Mouse (Mus musculus) layer of hippocampus, adult 11-12 months (tissue): ENCODE data around the gene Tead1.

ENCODE experiments used
- DNase-seq: peaks from one replicate; pipeline ENCODE4 v3.0.0; 2022; ENCODE audit warnings: low spot score

Gene Tead1

GRCm38 (mm10) chr7:112679171-112679512 lies at the start of gene Tead1:
Gene Tead1, plus strand, starts transcription at chr7:112679318.
- DNase-seq: peak; percentile 89

- no peak for DNase-seq
Measured at GRCm38 (mm10) chr7:112634505-112635213, 44.5 kb upstream of the Tead1 start.

GRCm38 (mm10) chr7:112635936-112636335 lies 43.2 kb upstream of the Tead1 start:
- no peak for DNase-seq

GRCm38 (mm10) chr7:112643866-112644543 lies 35.1 kb upstream of the Tead1 start:
- DNase-seq: no peak

- no peak for DNase-seq
Measured at GRCm38 (mm10) chr7:112644701-112645100, 34.4 kb upstream of the Tead1 start.

- no peak for DNase-seq
Measured at GRCm38 (mm10) chr7:112645724-112646123, 33.4 kb upstream of the Tead1 start.

GRCm38 (mm10) chr7:112647417-112647816 lies 31.7 kb upstream of the Tead1 start:
- no peak for DNase-seq

GRCm38 (mm10) chr7:112656141-112656662 lies 22.9 kb upstream of the Tead1 start:
- DNase-seq: no peak

GRCm38 (mm10) chr7:112658939-112659338 lies 20.2 kb upstream of the Tead1 start:
- DNase-seq: no peak

- DNase-seq: no peak
Measured at GRCm38 (mm10) chr7:112659816-112660215, 19.3 kb upstream of the Tead1 start.

- no peak for DNase-seq
Measured at GRCm38 (mm10) chr7:112660325-112660724, 18.8 kb upstream of the Tead1 start.

- DNase-seq: no peak
Measured at GRCm38 (mm10) chr7:112662398-112663313, 16.5 kb upstream of the Tead1 start.

- DNase-seq: peak; percentile 35
Measured at GRCm38 (mm10) chr7:112663314-112663966, 15.7 kb upstream of the Tead1 start.

- no peak for DNase-seq
Measured at GRCm38 (mm10) chr7:112669993-112670392, 9.1 kb upstream of the Tead1 start.

- DNase-seq: no peak
Measured at GRCm38 (mm10) chr7:112678418-112679170, 524 bp upstream of the Tead1 start.

- peak; percentile 32 for DNase-seq
Measured at GRCm38 (mm10) chr7:112679513-112680245, 561 bp downstream of the Tead1 start.

GRCm38 (mm10) chr7:112680498-112681251 lies 1.6 kb downstream of the Tead1 start:
- peak; percentile 26 for DNase-seq

GRCm38 (mm10) chr7:112684626-112685561 lies 5.8 kb downstream of the Tead1 start:
- peak; percentile 23 for DNase-seq
